Mouse (Mus musculus): ENCODE data around the gene Itgax. TPM values are rescaled to one million over a fixed set of nuclear protein-coding genes. Genes with fewer than 3 reads are reported as not detected.

Itgax gene
- total RNA-seq (2012; rRNA removed) (0.17 and 0.21 TPM in 2 replicates), total RNA-seq (2014; rRNA removed) (0.26 and 0.51 TPM in 2 replicates), polyA plus RNA-seq (2012; ENCODE audit: insufficient read length, low read depth) (0.93 and 0.99 TPM in 2 replicates)

- no peak within 1 kb of the TSS for H3K4me2 ChIP-seq (ENCODE audit: insufficient read depth, low read depth, poor library complexity, severe bottlenecking)
- no peaks in the 10 kb centered on the region for H3K27me3 ChIP-seq (replicated peaks)
- no peaks in the 10 kb centered on the region for H3K79me2 ChIP-seq (replicated peaks; ENCODE audit: control insufficient read depth, extremely low read depth, insufficient read depth, poor library complexity, severe bottlenecking)
- DNase-seq (ENCODE audit: extremely low read depth) = peak; percentile 53
- H3K4me1 ChIP-seq (ENCODE audit: control insufficient read depth in 1 of 2, insufficient read depth in 2 of 2) = peaks cover 7 to 48% of the 10 kb centered on the region in 2 experiments
- H3K9me3 ChIP-seq (replicated peaks; ENCODE audit: low read length) = no peaks in the 10 kb centered on the region
- H3K27ac ChIP-seq (ENCODE audit: insufficient read depth, low read depth) = no peak within 1 kb of the TSS
- dilution Hi-C loops (cut with MboI; ENCODE audit: extremely low pct_ligation_motif_present, extremely low pct_unique_long_range_greater_than_20kb, low sequenced_read_pairs) (no loop called here), in situ Hi-C loops (cut with MboI; ENCODE audit: low pct_ligation_motif_present, low pct_unique_long_range_greater_than_20kb, low sequenced_read_pairs) (no loop called here)
- H3K9ac ChIP-seq (ENCODE audit: insufficient read depth, low read depth) = peak within 1 kb of the TSS; percentile 1; the same call in 1 of the 2 replicates
- H3K4me3 ChIP-seq (replicated peaks in 1 of 3; ENCODE audit: low read depth in 2 of 3, low read length in 2 of 3, poor library complexity in 1 of 3) = no peak within 1 kb of the TSS
- peak; percentile 43; the same call in 1 of the 2 replicates for TF ChIP-seq MEF2A (IDR thresholded peaks at IDR 0.05; ENCODE audit: borderline replicate concordance, low read depth, low read length)
- peak; percentile 91 for TF ChIP-seq JUND (conservative IDR thresholded peaks at IDR 0.05; ENCODE audit: low read depth, low read length)
- no peak; the same call in 1 of the 2 replicates for TF ChIP-seq UBTF (IDR thresholded peaks at IDR 0.05; ENCODE audit: low read depth, low read length)
- 0 out of 2 replicates have a peak, but pooled peaks have one; percentile 73 for TF ChIP-seq RCOR1 (conservative IDR thresholded peaks at IDR 0.05; ENCODE audit: low read depth, low read length)
- TF ChIP-seq CTCF (conservative IDR thresholded peaks at IDR 0.05 in 1 of 2, IDR thresholded peaks at IDR 0.05 in 1 of 2; ENCODE audit: low read depth in 2 of 2, low read length in 2 of 2) = no peak
- no peak; the same call in 1 of the 2 replicates for TF ChIP-seq BHLHE40 (IDR thresholded peaks at IDR 0.05; ENCODE audit: low read depth, low read length)
- TF ChIP-seq MAX (IDR thresholded peaks at IDR 0.05; ENCODE audit: low read length) = no peak; the same call in 1 of the 2 replicates
- no peak for TF ChIP-seq MYC (IDR thresholded peaks at IDR 0.05; ENCODE audit: low read depth, low read length)
- peak; percentile 96 for TF ChIP-seq IRF4 (IDR thresholded peaks at IDR 0.05; ENCODE audit: low read depth, low read length)
- no peak for TF ChIP-seq ZMIZ1 (IDR thresholded peaks at IDR 0.05; ENCODE audit: low read depth, low read length)
- 0 out of 2 replicates have a peak, but pooled peaks have one; percentile 0 for TF ChIP-seq MAZ (IDR thresholded peaks at IDR 0.05; ENCODE audit: low read depth, low read length)
- TF ChIP-seq USF1 (IDR thresholded peaks at IDR 0.05; ENCODE audit: low read depth, low read length) = no peak
- TF ChIP-seq NRF1 (IDR thresholded peaks at IDR 0.05; ENCODE audit: low read depth, low read length) = no peak
- peak; percentile 64 for TF ChIP-seq CHD2 (IDR thresholded peaks at IDR 0.05; ENCODE audit: low read length)
- TF ChIP-seq PAX5 (IDR thresholded peaks at IDR 0.05; ENCODE audit: low read length) = no peak
- no peak for TF ChIP-seq MXI1 (IDR thresholded peaks at IDR 0.05; ENCODE audit: low read depth, low read length)
- no peak for TF ChIP-seq GABPA (IDR thresholded peaks at IDR 0.05; ENCODE audit: insufficient replicate concordance, low read depth, low read length)
- peak; percentile 21; the same call in 1 of the 2 replicates for TF ChIP-seq TCF12 (IDR thresholded peaks at IDR 0.05; ENCODE audit: low read depth, low read length)
- TF ChIP-seq EP300 (IDR thresholded peaks at IDR 0.05; ENCODE audit: low read length) = peak; percentile 97
- no peak for TF ChIP-seq HCFC1 (IDR thresholded peaks at IDR 0.05; ENCODE audit: low read depth, low read length)
- TF ChIP-seq RAD21 (IDR thresholded peaks at IDR 0.05; ENCODE audit: low read depth, low read length) = no peak
- TF ChIP-seq KAT2A (IDR thresholded peaks at IDR 0.05; ENCODE audit: insufficient replicate concordance, low read length) = no peak
- TF ChIP-seq MAFK (IDR thresholded peaks at IDR 0.05; ENCODE audit: insufficient replicate concordance, low read length) = no peak
- TF ChIP-seq JUN (IDR thresholded peaks at IDR 0.05; ENCODE audit: insufficient read depth, low read depth, low read length) = peak; percentile 78
- H3K36me3 ChIP-seq (replicated peaks in 1 of 2; ENCODE audit: control insufficient read depth in 1 of 2, insufficient read depth in 1 of 2, low read length in 1 of 2) = no peaks in the 10 kb centered on the region
Measured at GRCm38 (mm10) chr7:128128741-128129720, at the start of gene Itgax. TSS of gene Itgax (plus strand) at chr7:128129547.

All from CH12.LX (cell line).